Mouse (Mus musculus) C2C12 (cell line): ENCODE data around the gene Bbs12. TPM values are rescaled to one million over a fixed set of nuclear protein-coding genes. Genes with fewer than 3 reads are reported as not detected.

Experiments
- H3K27me3 ChIP-seq: one replicate; pipeline ENCODE4 v1.6.1; 2011; ENCODE audit not compliant: control insufficient read depth, insufficient read depth, insufficient read length
- H3K36me3 ChIP-seq: one replicate; pipeline ENCODE4 v1.6.1; 2011; ENCODE audit not compliant: control insufficient read depth, insufficient read depth
- H3K4me3 ChIP-seq: one replicate; pipeline ENCODE4 v1.5.1; 2011; ENCODE audit warnings: mild to moderate bottlenecking, control low read depth; ENCODE audit not compliant: poor library complexity, insufficient read depth, severe bottlenecking
- H3K79me2 ChIP-seq: one replicate; pipeline ENCODE4 v1.6.1; 2011; ENCODE audit not compliant: control insufficient read depth, insufficient read depth
- H3K79me3 ChIP-seq: one replicate; pipeline ENCODE4 v1.6.1; 2011; ENCODE audit warnings: low read depth, control low read depth
- H3ac ChIP-seq: one replicate; pipeline ENCODE3; 2011; ENCODE audit warnings: low read depth; ENCODE audit not compliant: control insufficient read depth, insufficient read length
- CEBPB ChIP-seq: IDR thresholded peaks from one replicate; pipeline ENCODE4 v1.6.1; 2011; ENCODE audit warnings: low read depth, mild to moderate bottlenecking, control low read depth, moderate library complexity
- CTCF ChIP-seq: IDR thresholded peaks from one replicate; pipeline ENCODE4 v1.5.1; 2011; ENCODE audit not compliant: control insufficient read depth, insufficient read depth, insufficient read length
- FOSL1 ChIP-seq: IDR thresholded peaks from one replicate; pipeline ENCODE4 v1.8.0; 2011; ENCODE audit warnings: mild to moderate bottlenecking, low read length; ENCODE audit not compliant: poor library complexity, insufficient read depth, severe bottlenecking
- MAX ChIP-seq: IDR thresholded peaks from one replicate; pipeline ENCODE4 v1.6.1; 2011; ENCODE audit warnings: mild to moderate bottlenecking, control low read depth
- MYOD1 ChIP-seq: IDR thresholded peaks from one replicate; pipeline ENCODE4 v1.6.1; 2011; ENCODE audit warnings: low read depth; ENCODE audit not compliant: control insufficient read depth, insufficient read length
- MYOG ChIP-seq: IDR thresholded peaks from one replicate; pipeline ENCODE4 v1.6.1; 2011; ENCODE audit not compliant: control insufficient read depth, insufficient read length; ENCODE audit errors: extremely low read depth
- USF1 ChIP-seq: IDR thresholded peaks from one replicate; pipeline ENCODE4 v1.6.1; 2011; ENCODE audit warnings: low read depth, mild to moderate bottlenecking, control low read depth, moderate library complexity
- polyA plus RNA-seq: library from polyadenylated mRNA; unstranded; fragments of >200 nt; fragmentation: generic; extraction: Trizol; gene quantifications from one replicate; pipeline ENCODE4 v1.2.1, GENCODE M21; 2012; ENCODE audit warnings: missing spikeins

Bbs12 gene
- polyA plus RNA-seq, 1 experiment, result 2.8 TPM

GRCm38 (mm10) chr3:37291929-37292328 lies 20.4 kb upstream of the Bbs12 start:
- H3ac ChIP-seq, result no peak overlapping the region
- no peaks in the 10 kb centered on the region for H3K36me3 ChIP-seq

GRCm38 (mm10) chr3:37292654-37293053 lies 19.7 kb upstream of the Bbs12 start:
- Histone ChIP-seq H3K36me3 (no peaks in the 10 kb centered on the region), H3K27me3 (no peaks in the 10 kb centered on the region), H3K79me2 (no peaks in the 10 kb centered on the region), H3ac (no peak overlapping the region), H3K4me3 (no peak overlapping the region), H3K79me3 (no peaks in the 10 kb centered on the region)
- no peak for TF ChIP-seq FOSL1
- TF ChIP-seq USF1, result no peak
- no peak for TF ChIP-seq CEBPB
- TF ChIP-seq MAX, result no peak
- no peak for TF ChIP-seq MYOG
- no peak for TF ChIP-seq MYOD1
- TF ChIP-seq CTCF, result no peak

More at GRCm38 (mm10) chr3:37291929-37292328, 20.4 kb upstream of the Bbs12 start:
- Histone ChIP-seq H3K4me3 (no peak overlapping the region), H3K79me2 (no peaks in the 10 kb centered on the region), H3K27me3 (no peaks in the 10 kb centered on the region), H3K79me3 (no peaks in the 10 kb centered on the region)
- TF ChIP-seq MAX (no peak), USF1 (no peak), CTCF (no peak), MYOG (no peak), MYOD1 (no peak), CEBPB (no peak), FOSL1 (no peak)

- no peak for TF ChIP-seq MAX
- no peak for TF ChIP-seq MYOG
- TF ChIP-seq CTCF, result no peak
- TF ChIP-seq USF1, result no peak
- no peaks in the 10 kb centered on the region for H3K79me3 ChIP-seq
- no peaks in the 10 kb centered on the region for H3K27me3 ChIP-seq
- H3ac ChIP-seq, result no peak overlapping the region
- no peaks in the 10 kb centered on the region for H3K79me2 ChIP-seq
- H3K4me3 ChIP-seq, result no peak overlapping the region
- no peaks in the 10 kb centered on the region for H3K36me3 ChIP-seq
Measured at GRCm38 (mm10) chr3:37299470-37299869, 12.9 kb upstream of the Bbs12 start.

- Histone ChIP-seq H3K79me2 (no peaks in the 10 kb centered on the region), H3K4me3 (no peak overlapping the region), H3K79me3 (no peaks in the 10 kb centered on the region), H3K27me3 (no peaks in the 10 kb centered on the region), H3ac (no peak overlapping the region), H3K36me3 (no peaks in the 10 kb centered on the region)
- no peak for TF ChIP-seq MAX
- no peak for TF ChIP-seq USF1
- peak; percentile 62 for TF ChIP-seq CTCF
- no peak for TF ChIP-seq MYOG
- no peak for TF ChIP-seq MYOD1
Measured at GRCm38 (mm10) chr3:37302685-37303084, 9.7 kb upstream of the Bbs12 start.

GRCm38 (mm10) chr3:37303392-37304139 lies 8.8 kb upstream of the Bbs12 start:
- no peak for TF ChIP-seq MAX
- no peak for TF ChIP-seq CEBPB
- no peak for TF ChIP-seq MYOG
- TF ChIP-seq CTCF, result no peak
- no peak for TF ChIP-seq MYOD1
- no peak for TF ChIP-seq FOSL1
- TF ChIP-seq USF1, result no peak
- H3K36me3 ChIP-seq, result no peaks in the 10 kb centered on the region
- no peak overlapping the region for H3ac ChIP-seq
- no peaks in the 10 kb centered on the region for H3K79me2 ChIP-seq
- no peaks in the 10 kb centered on the region for H3K79me3 ChIP-seq
- H3K27me3 ChIP-seq, result no peaks in the 10 kb centered on the region
- no peak overlapping the region for H3K4me3 ChIP-seq

GRCm38 (mm10) chr3:37311897-37312369 lies 421 bp upstream of the Bbs12 start:
- no peaks in the 10 kb centered on the region for H3K27me3 ChIP-seq
- H3ac ChIP-seq, result peak overlapping the region; percentile 51
- H3K4me3 ChIP-seq, result peak overlapping the region; percentile 63
- peaks cover 6% of the 10 kb centered on the region for H3K79me3 ChIP-seq
- peaks cover 32% of the 10 kb centered on the region for H3K79me2 ChIP-seq
- TF ChIP-seq MYOG (no peak), USF1 (no peak), CEBPB (no peak), FOSL1 (no peak), MYOD1 (no peak), CTCF (no peak), MAX (no peak)
- peaks cover 5% of the 10 kb centered on the region for H3K36me3 ChIP-seq
